Mouse (Mus musculus) splenic B cell, adult 2 months (primary cell): Measurements from ENCODE around the gene Gm5935.
"Not testable (repeated sequence)": the region's sequence is repeated elsewhere in the genome, so short reads cannot be mapped to it uniquely, and the experiment has no call there.

ENCODE experiments used
- DNase-seq: peaks from one replicate; pipeline ENCODE4 v3.0.0-alpha.2; 2011; ENCODE audit warnings: low read depth, low spot score
- H3K27me3 ChIP-seq: 2 replicates; pipeline ENCODE4 v1.6.1; 2012; ENCODE audit warnings: mild to moderate bottlenecking, low read length, moderate library complexity, mixed read lengths; ENCODE audit not compliant: control insufficient read depth, poor library complexity, insufficient read depth, severe bottlenecking
- H3K36me3 ChIP-seq: 2 replicates; pipeline ENCODE4 v1.6.1; 2012; ENCODE audit warnings: mild to moderate bottlenecking, low read length, moderate library complexity, mixed read lengths; ENCODE audit not compliant: control insufficient read depth, poor library complexity, insufficient read depth, severe bottlenecking

The Gm5935 gene

GRCm38 (mm10) chrX:24775064-24775463 lies at the start of gene Gm5935:
Gene Gm5935 (minus strand): TSS chrX:24775164.
- H3K36me3 ChIP-seq, H3K27me3 ChIP-seq, DNase-seq: not testable (repeated sequence)
